Mouse (Mus musculus) heart, adult 2 months (tissue): ENCODE results near the gene Usp39.

Source experiments
- EP300 ChIP-seq: fragments of 200-500 bp; IDR thresholded peaks from 2 replicates; pipeline ENCODE4 v1.6.1; 2011; ENCODE audit warnings: low read depth, low read length, control low read depth; ENCODE audit not compliant: insufficient read depth
- POLR2A ChIP-seq: fragments of 200-500 bp; IDR thresholded peaks from 2 replicates; pipeline ENCODE4 v1.6.1; 2011; ENCODE audit warnings: mild to moderate bottlenecking, low read depth, low read length, control low read depth; ENCODE audit not compliant: insufficient read depth

- no peak for TF ChIP-seq EP300
- no peak for TF ChIP-seq POLR2A
These were observed 25.1 kb upstream of the Usp39 start for GRCm38 (mm10) chr6:72370091-72370490.
